Mouse (Mus musculus) heart, adult 2 months (tissue): ENCODE measurements at regions not wholly inside any gene's neighbourhood (a gene's known extent, or its start where the extent isn't known, plus 50 kb on each side); places are given as distances from the start of the nearest gene placed in this dataset.

Experiments used
- DNase-seq, 2 experiments: peaks; one replicate each; pipeline ENCODE4 v3.0.0; 2021
- H3K27ac ChIP-seq: fragments of 200-600 bp; 2 replicates; pipeline ENCODE4 v1.8.1; 2022
- H3K27me3 ChIP-seq: fragments of 200-500 bp; 2 replicates; pipeline ENCODE4 v1.6.1; 2012; ENCODE audit warnings: mild to moderate bottlenecking, low read length, inconsistent platforms, mixed read lengths; ENCODE audit not compliant: control insufficient read depth, insufficient read depth
- H3K36me3 ChIP-seq: fragments of 200-500 bp; 2 replicates; pipeline ENCODE4 v1.6.1; 2012; ENCODE audit warnings: low read length, inconsistent platforms; ENCODE audit not compliant: control insufficient read depth, insufficient read depth
- H3K4me1 ChIP-seq: fragments of 200-500 bp; 2 replicates; pipeline ENCODE4 v1.6.1; 2011; ENCODE audit warnings: low read length; ENCODE audit not compliant: control insufficient read depth, insufficient read depth
- H3K4me3 ChIP-seq: fragments of 200-600 bp; 2 replicates; pipeline ENCODE4 v1.8.1; 2022
- H3K79me2 ChIP-seq: fragments of 200-500 bp; replicated peaks from 2 replicates; pipeline ENCODE4 v1.6.1; 2012; ENCODE audit warnings: mild to moderate bottlenecking, inconsistent platforms, low read length, moderate library complexity, mixed read lengths; ENCODE audit not compliant: control insufficient read depth, insufficient read depth
- H3K9ac ChIP-seq: fragments of 200-500 bp; 2 replicates; pipeline ENCODE4 v1.6.1; 2012; ENCODE audit warnings: low read depth, mild to moderate bottlenecking, control low read depth, inconsistent platforms, low read length, mixed read lengths
- CTCF ChIP-seq: fragments of 200-600 bp; IDR thresholded peaks from 2 replicates; pipeline ENCODE4 v1.8.1; 2022; ENCODE audit warnings: antibody characterized with exemption, mild to moderate bottlenecking, moderate library complexity
- EP300 ChIP-seq: fragments of 200-500 bp; IDR thresholded peaks from 2 replicates; pipeline ENCODE4 v1.6.1; 2011; ENCODE audit warnings: low read depth, low read length, control low read depth; ENCODE audit not compliant: insufficient read depth
- POLR2A ChIP-seq: fragments of 200-500 bp; IDR thresholded peaks from 2 replicates; pipeline ENCODE4 v1.6.1; 2011; ENCODE audit warnings: mild to moderate bottlenecking, low read depth, low read length, control low read depth; ENCODE audit not compliant: insufficient read depth
- WGBS: fragments of 180-500 bp; shearing (Covaris S2); methylation state at CpG from one replicate; pipeline ENCODE4 v1.1.7; 2018; 5-methylcytosine and 5-hydroxymethylcytosine counted together
- intact Hi-C: fragments of 180-260 bp; cut with DNase I; formaldehyde crosslinking; loops from one replicate; pipeline ENCODE4 v1.15.1; 2025

DNA sequence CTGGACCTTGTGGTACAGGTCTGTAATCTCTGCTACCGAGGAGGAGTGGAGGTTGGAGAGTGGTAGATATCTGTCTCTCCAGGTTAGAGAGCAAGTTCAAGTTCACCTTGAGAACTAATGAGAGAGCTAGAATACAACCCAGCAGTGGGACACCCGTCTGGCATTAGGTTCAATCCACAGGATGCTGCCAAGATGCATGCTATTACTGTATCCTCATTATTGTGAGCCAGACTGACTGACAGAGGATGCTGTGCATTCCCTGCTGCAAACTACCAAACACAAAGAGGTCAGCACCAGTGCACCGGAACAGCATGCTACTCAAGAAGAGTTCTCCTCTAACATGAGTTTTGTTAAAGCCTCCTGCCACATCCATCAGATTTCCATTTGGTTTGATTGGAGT lies 253.6 kb upstream of the Tram1l1 start:
- no peak for DNase-seq
- intact Hi-C loops, result no loop called here
- WGBS, result 64% methylated on average over 3 of the region's 3 CpGs
- no peak overlapping the region for H3K27ac ChIP-seq
- no peaks in the 10 kb centered on the region for H3K36me3 ChIP-seq
- H3K4me3 ChIP-seq, result no peak overlapping the region
- H3K9ac ChIP-seq, result no peak overlapping the region
- no peaks in the 10 kb centered on the region for H3K79me2 ChIP-seq
- no peaks in the 10 kb centered on the region for H3K4me1 ChIP-seq
- H3K27me3 ChIP-seq, result no peaks in the 10 kb centered on the region
- TF ChIP-seq POLR2A (no peak), EP300 (no peak), CTCF (no peak)

DNA sequence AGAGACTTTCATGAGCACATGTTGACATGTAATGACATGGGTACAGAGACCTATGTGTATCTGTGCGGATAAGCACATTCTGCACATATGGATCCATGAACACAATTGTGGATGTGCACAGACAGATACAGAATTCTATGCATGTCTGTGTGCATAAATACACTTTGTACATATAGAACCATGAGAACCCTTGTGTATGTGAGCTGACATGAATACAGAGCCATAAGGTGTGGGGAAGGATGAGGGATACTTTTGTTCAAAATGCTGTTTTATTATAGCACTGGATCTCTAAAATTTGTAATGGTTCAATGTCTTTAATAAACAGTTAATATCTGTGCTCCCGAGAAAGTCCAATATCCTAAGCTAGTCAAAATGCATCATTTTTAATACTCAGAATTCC lies 253.1 kb upstream of the Tram1l1 start:
- TF ChIP-seq POLR2A, result no peak
- no peak for TF ChIP-seq CTCF
- TF ChIP-seq EP300, result no peak
- no peak overlapping the region for H3K9ac ChIP-seq
- no peak overlapping the region for H3K4me3 ChIP-seq
- no peak for DNase-seq
- intact Hi-C loops, result no loop called here
- no peaks in the 10 kb centered on the region for H3K4me1 ChIP-seq
- no peaks in the 10 kb centered on the region for H3K36me3 ChIP-seq
- H3K27ac ChIP-seq, result no peak overlapping the region
- no peaks in the 10 kb centered on the region for H3K27me3 ChIP-seq
- no peaks in the 10 kb centered on the region for H3K79me2 ChIP-seq
- WGBS, result 85% methylated on average over 2 of the region's 2 CpGs

DNA sequence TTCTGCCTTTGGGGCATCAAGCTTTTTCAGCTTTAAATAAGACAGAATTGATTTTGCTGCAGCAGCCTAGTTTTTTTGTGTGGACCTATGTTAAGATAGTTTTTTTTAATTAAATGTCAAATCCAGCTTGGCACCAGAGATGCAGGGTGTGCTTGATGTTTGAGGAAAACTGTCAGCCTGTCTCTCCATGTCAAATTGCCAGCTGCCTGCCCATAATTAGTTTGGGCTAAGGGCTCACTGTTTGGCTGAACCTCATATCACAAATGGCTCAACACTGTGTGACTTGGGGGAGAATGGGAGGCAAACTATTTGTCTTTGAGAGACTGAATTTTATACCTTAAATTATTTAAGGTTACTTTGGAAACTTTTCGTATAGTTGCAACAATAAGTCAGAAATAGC lies 252.7 kb upstream of the Tram1l1 start:
- Histone ChIP-seq H3K4me3 (no peak overlapping the region), H3K36me3 (no peaks in the 10 kb centered on the region), H3K9ac (no peak overlapping the region), H3K27me3 (no peaks in the 10 kb centered on the region), H3K4me1 (no peaks in the 10 kb centered on the region), H3K79me2 (no peaks in the 10 kb centered on the region), H3K27ac (no peak overlapping the region)
- TF ChIP-seq CTCF, result no peak
- no peak for TF ChIP-seq EP300
- TF ChIP-seq POLR2A, result no peak
- 65% methylated on average over 1 of the region's 1 CpGs for WGBS
- DNase-seq, result no peak
- intact Hi-C loops, result no loop called here

DNA sequence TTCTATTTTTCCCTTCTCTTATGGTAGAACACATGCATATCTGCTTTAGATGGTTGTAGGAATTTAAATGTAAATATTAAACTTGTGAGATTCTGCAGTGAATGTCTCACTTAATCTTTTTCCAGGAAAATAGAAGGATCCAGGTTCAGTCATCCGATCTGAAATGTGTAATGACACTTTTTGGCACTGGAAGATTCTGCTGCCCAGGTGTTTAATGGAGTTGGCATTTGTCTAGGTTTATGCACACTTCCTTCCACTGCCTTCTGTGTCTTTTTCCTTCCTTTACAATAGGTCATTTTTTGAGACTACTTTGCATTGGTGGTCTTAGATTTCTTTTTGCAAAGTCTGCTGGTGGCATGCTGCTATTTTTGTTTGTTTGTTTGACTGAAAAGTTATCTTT lies 251.5 kb upstream of the Tram1l1 start:
- Histone ChIP-seq H3K9ac (no peak overlapping the region), H3K36me3 (no peaks in the 10 kb centered on the region), H3K27ac (no peak overlapping the region), H3K27me3 (no peaks in the 10 kb centered on the region), H3K79me2 (no peaks in the 10 kb centered on the region), H3K4me1 (no peaks in the 10 kb centered on the region), H3K4me3 (no peak overlapping the region)
- intact Hi-C loops, result no loop called here
- no peak for DNase-seq
- TF ChIP-seq POLR2A, result no peak
- 65% methylated on average over 1 of the region's 1 CpGs for WGBS

DNA sequence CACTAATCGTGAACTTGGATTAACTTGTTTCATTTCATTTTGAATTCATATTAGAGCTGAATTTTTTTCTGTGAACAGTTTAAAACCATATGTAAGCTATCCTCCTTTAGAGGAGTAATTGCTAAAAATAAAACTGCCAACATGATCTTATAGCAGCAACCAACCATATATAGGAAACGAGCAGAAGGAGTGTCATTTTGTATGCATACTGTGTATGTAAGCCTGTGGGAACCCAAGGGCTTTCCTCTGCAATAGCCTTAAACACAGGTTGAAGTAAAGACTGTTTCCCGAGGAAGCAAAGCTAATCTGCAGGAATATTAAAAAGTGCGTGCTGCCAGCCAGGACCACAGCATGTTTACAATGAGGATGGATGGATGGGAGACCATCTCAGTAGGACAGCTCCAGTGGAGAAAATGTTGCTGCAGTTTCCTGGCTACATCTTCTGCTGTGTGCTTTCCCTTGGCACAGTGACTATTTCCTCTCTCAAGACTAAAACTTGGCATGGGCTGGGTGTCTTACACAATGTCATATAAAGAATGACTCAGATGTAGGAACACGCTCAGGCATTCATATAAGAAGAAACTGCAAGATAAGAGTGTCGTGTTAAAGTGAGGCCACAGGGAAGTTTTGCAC lies 244.6 kb upstream of the Tram1l1 start:
- 46% methylated on average over 6 of the region's 6 CpGs for WGBS
- H3K9ac ChIP-seq, result no peak overlapping the region
- H3K79me2 ChIP-seq, result no peaks in the 10 kb centered on the region
- H3K27me3 ChIP-seq, result no peaks in the 10 kb centered on the region
- no peak overlapping the region for H3K27ac ChIP-seq
- no peaks in the 10 kb centered on the region for H3K4me1 ChIP-seq
- TF ChIP-seq POLR2A (no peak), CTCF (no peak), EP300 (no peak)
- intact Hi-C loops, result no loop called here
- H3K4me3 ChIP-seq, result no peak overlapping the region
- no peak for DNase-seq
- no peaks in the 10 kb centered on the region for H3K36me3 ChIP-seq

DNA sequence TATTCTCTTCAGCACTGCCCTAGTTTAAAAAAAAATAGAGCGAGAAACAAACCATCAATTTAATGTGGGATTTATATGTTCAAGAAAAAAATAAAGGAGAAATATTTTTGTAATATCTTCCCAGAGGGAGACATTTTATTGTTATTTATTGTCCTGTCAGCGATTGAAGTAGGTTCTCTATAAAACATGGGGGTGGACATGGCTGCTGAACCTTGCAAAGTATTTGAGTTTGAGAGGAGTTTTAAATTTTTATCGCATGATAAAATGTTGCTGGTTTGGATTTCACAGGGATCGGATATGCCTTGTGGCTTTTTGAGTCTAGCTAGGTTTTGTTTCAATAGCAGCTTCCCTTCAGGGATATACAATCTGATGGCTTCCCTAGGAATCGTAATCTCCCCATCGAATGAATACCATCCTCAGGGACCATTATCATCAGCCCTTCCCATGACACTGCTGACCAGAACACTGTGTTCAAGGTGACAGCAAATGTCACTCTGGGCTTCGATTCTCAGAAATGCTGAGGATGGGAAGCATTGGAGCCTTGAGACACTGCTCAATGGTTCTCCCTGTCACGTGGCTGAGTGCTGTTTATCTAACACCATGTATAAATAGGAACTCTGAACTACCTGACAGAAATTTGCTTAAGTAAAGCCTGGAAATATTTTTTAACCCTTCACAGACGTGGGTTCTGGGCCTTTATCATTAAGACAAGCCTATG lies 228.1 kb upstream of the Tram1l1 start:
- no peak for TF ChIP-seq CTCF
- TF ChIP-seq EP300, result no peak
- TF ChIP-seq POLR2A, result no peak
- no peaks in the 10 kb centered on the region for H3K79me2 ChIP-seq
- H3K36me3 ChIP-seq, result no peaks in the 10 kb centered on the region
- H3K4me1 ChIP-seq, result no peaks in the 10 kb centered on the region
- no peaks in the 10 kb centered on the region for H3K27me3 ChIP-seq
- intact Hi-C loops, result no loop called here
- DNase-seq, result no peak
- no peak overlapping the region for H3K4me3 ChIP-seq
- H3K27ac ChIP-seq, result no peak overlapping the region
- WGBS, result 68% methylated on average over 9 of the region's 9 CpGs
- H3K9ac ChIP-seq, result no peak overlapping the region
